Mouse (Mus musculus) intestine, embryonic 16.5 days (tissue): ENCODE data around the gene Slc16a12. TPM values are rescaled to one million over a fixed set of nuclear protein-coding genes. Genes with fewer than 3 reads are reported as not detected.

Experiments
- ATAC-seq: fragments of 200-750 bp; cut with Nextera tagmentation; 2 replicates; pipeline ENCODE4 v1.8.0; 2017; ENCODE audit warnings: moderate TSS enrichment, moderate library complexity
- H3K27ac ChIP-seq: fragments of 300-500 bp; sonication (generic); 2 replicates; pipeline ENCODE4 v1.5.1; 2014; ENCODE audit warnings: mild to moderate bottlenecking, low read length
- H3K27me3 ChIP-seq: fragments of 300-500 bp; sonication (generic); replicated peaks from 2 replicates; pipeline ENCODE4 v1.6.1; 2014; ENCODE audit warnings: low read length, control low read depth, mixed read lengths; ENCODE audit not compliant: control insufficient read depth, insufficient read depth
- H3K36me3 ChIP-seq: fragments of 300-500 bp; sonication (generic); 2 replicates; pipeline ENCODE4 v1.6.1; 2014; ENCODE audit warnings: low read length, control low read depth; ENCODE audit not compliant: control insufficient read depth, insufficient read depth
- H3K4me1 ChIP-seq: fragments of 300-500 bp; sonication (generic); 2 replicates; pipeline ENCODE4 v1.6.1; 2014; ENCODE audit warnings: low read length, control low read depth, mixed read lengths; ENCODE audit not compliant: control insufficient read depth, insufficient read depth
- H3K4me2 ChIP-seq: fragments of 300-500 bp; sonication (generic); 2 replicates; pipeline ENCODE4 v1.6.1; 2014; ENCODE audit warnings: low read depth, low read length, control low read depth
- H3K4me3 ChIP-seq: fragments of 300-500 bp; sonication (generic); 2 replicates; pipeline ENCODE4 v1.5.1; 2014; ENCODE audit warnings: mild to moderate bottlenecking, low read length
- H3K9ac ChIP-seq: fragments of 300-500 bp; sonication (generic); 2 replicates; pipeline ENCODE4 v1.6.1; 2014; ENCODE audit warnings: low read depth, low read length
- H3K9me3 ChIP-seq: fragments of 300-500 bp; sonication (generic); 2 replicates; pipeline ENCODE4 v1.6.1; 2016; ENCODE audit warnings: low read length, control low read depth; ENCODE audit not compliant: control insufficient read depth
- WGBS: fragments of 180-500 bp; shearing (Covaris S2); extraction: QIAGEN DNeasy Blood & Tissue Kit; methylation state at CpG from one replicate; pipeline ENCODE4 v1.1.7; 2014; 5-methylcytosine and 5-hydroxymethylcytosine counted together
- polyA plus RNA-seq: library from polyadenylated mRNA; unstranded; fragments of >200 nt; fragmentation: Nextera tagmentation; extraction: Ambion mirVana; gene quantifications from 2 replicates; pipeline ENCODE4 v1.2.1, GENCODE M21; 2015

The Slc16a12 gene
- 8.1 and 8.3 TPM in 2 replicates for polyA plus RNA-seq

GRCm38 (mm10) chr19:34746688-34747504 is at the start of gene Slc16a12:
Slc16a12 (minus strand) TSS chr19:34747289.
- under 1% methylated on average over 61 of the region's 61 CpGs for WGBS
- peak; percentile 82 for ATAC-seq
- no peaks in the 10 kb centered on the region for H3K27me3 ChIP-seq
- H3K4me2 ChIP-seq, result peak within 1 kb of the TSS; percentile 92
- H3K9me3 ChIP-seq, result no peaks in the 10 kb centered on the region
- H3K36me3 ChIP-seq, result no peaks in the 10 kb centered on the region
- peak within 1 kb of the TSS; percentile 26; the same call in 1 of the 2 replicates for H3K27ac ChIP-seq
- H3K4me3 ChIP-seq, result peak within 1 kb of the TSS; percentile 62
- peak within 1 kb of the TSS; percentile 76 for H3K9ac ChIP-seq
- H3K4me1 ChIP-seq, result no peaks in the 10 kb centered on the region

GRCm38 (mm10) chr19:34796396-34796795 is 49.3 kb upstream of the Slc16a12 start:
- Histone ChIP-seq H3K27ac (no peak overlapping the region), H3K9ac (no peak overlapping the region), H3K4me1 (no peaks in the 10 kb centered on the region), H3K4me2 (no peak overlapping the region), H3K36me3 (no peaks in the 10 kb centered on the region), H3K27me3 (no peaks in the 10 kb centered on the region), H3K4me3 (no peak overlapping the region), H3K9me3 (no peaks in the 10 kb centered on the region)
- ATAC-seq, result no peak
- WGBS, result 83% methylated on average over 4 of the region's 4 CpGs

- ATAC-seq, result no peak
- no peaks in the 10 kb centered on the region for H3K9me3 ChIP-seq
- H3K4me2 ChIP-seq, result no peak overlapping the region
- no peaks in the 10 kb centered on the region for H3K27me3 ChIP-seq
- no peak overlapping the region for H3K27ac ChIP-seq
- H3K36me3 ChIP-seq, result no peaks in the 10 kb centered on the region
- no peak overlapping the region for H3K9ac ChIP-seq
- H3K4me1 ChIP-seq, result no peaks in the 10 kb centered on the region
- H3K4me3 ChIP-seq, result no peak overlapping the region
- 78% methylated on average over 2 of the region's 2 CpGs for WGBS
These were observed 35.4 kb upstream of the Slc16a12 start for GRCm38 (mm10) chr19:34782491-34782890.

GRCm38 (mm10) chr19:34778993-34779392 is 31.9 kb upstream of the Slc16a12 start:
- no peak overlapping the region for H3K4me2 ChIP-seq
- H3K4me1 ChIP-seq, result no peaks in the 10 kb centered on the region
- no peak for ATAC-seq
- H3K36me3 ChIP-seq, result no peaks in the 10 kb centered on the region
- H3K27me3 ChIP-seq, result no peaks in the 10 kb centered on the region
- no peak overlapping the region for H3K27ac ChIP-seq
- no peak overlapping the region for H3K4me3 ChIP-seq
- no peak overlapping the region for H3K9ac ChIP-seq
- no peaks in the 10 kb centered on the region for H3K9me3 ChIP-seq
- WGBS, result 96% methylated on average over 1 of the region's 1 CpGs

- Histone ChIP-seq H3K9ac (no peak overlapping the region), H3K4me3 (no peak overlapping the region), H3K27ac (no peak overlapping the region), H3K9me3 (no peaks in the 10 kb centered on the region), H3K4me1 (no peaks in the 10 kb centered on the region), H3K4me2 (no peak overlapping the region), H3K27me3 (no peaks in the 10 kb centered on the region), H3K36me3 (no peaks in the 10 kb centered on the region)
- ATAC-seq, result no peak
These were observed 31.0 kb upstream of the Slc16a12 start for GRCm38 (mm10) chr19:34778098-34778497.

- no peaks in the 10 kb centered on the region for H3K27me3 ChIP-seq
- H3K27ac ChIP-seq, result no peak overlapping the region
- no peak overlapping the region for H3K9ac ChIP-seq
- 21% methylated on average over 6 of the region's 6 CpGs for WGBS
- no peak overlapping the region for H3K4me3 ChIP-seq
- no peaks in the 10 kb centered on the region for H3K36me3 ChIP-seq
- H3K4me2 ChIP-seq, result no peak overlapping the region
- ATAC-seq, result peak; percentile 60
- H3K9me3 ChIP-seq, result no peaks in the 10 kb centered on the region
- H3K4me1 ChIP-seq, result no peaks in the 10 kb centered on the region
These were observed 25.7 kb upstream of the Slc16a12 start for GRCm38 (mm10) chr19:34772775-34773174.

GRCm38 (mm10) chr19:34770764-34771163 is 23.7 kb upstream of the Slc16a12 start:
- no peak overlapping the region for H3K4me3 ChIP-seq
- WGBS, result 78% methylated on average over 6 of the region's 6 CpGs

GRCm38 (mm10) chr19:34758754-34759153 is 11.7 kb upstream of the Slc16a12 start:
- ATAC-seq, result peak; percentile 91
- 41% methylated on average over 1 of the region's 1 CpGs for WGBS

More at GRCm38 (mm10) chr19:34770764-34771163, 23.7 kb upstream of the Slc16a12 start:
- Histone ChIP-seq H3K4me2 (no peak overlapping the region), H3K9me3 (no peaks in the 10 kb centered on the region), H3K27me3 (no peaks in the 10 kb centered on the region), H3K9ac (no peak overlapping the region), H3K4me1 (no peaks in the 10 kb centered on the region), H3K27ac (no peak overlapping the region), H3K36me3 (no peaks in the 10 kb centered on the region)
- no peak for ATAC-seq

GRCm38 (mm10) chr19:34756561-34757240 is 9.6 kb upstream of the Slc16a12 start:
- no peaks in the 10 kb centered on the region for H3K27me3 ChIP-seq
- H3K4me3 ChIP-seq, result no peak overlapping the region
- WGBS, result 83% methylated on average over 7 of the region's 7 CpGs
- H3K27ac ChIP-seq, result no peak overlapping the region
- H3K9ac ChIP-seq, result no peak overlapping the region
- ATAC-seq, result no peak
- no peak overlapping the region for H3K4me2 ChIP-seq
- H3K36me3 ChIP-seq, result no peaks in the 10 kb centered on the region
- no peaks in the 10 kb centered on the region for H3K4me1 ChIP-seq
- no peaks in the 10 kb centered on the region for H3K9me3 ChIP-seq

More at GRCm38 (mm10) chr19:34758754-34759153, 11.7 kb upstream of the Slc16a12 start:
- Histone ChIP-seq H3K27me3 (no peaks in the 10 kb centered on the region), H3K4me3 (no peak overlapping the region), H3K9me3 (no peaks in the 10 kb centered on the region), H3K27ac (no peak overlapping the region), H3K4me1 (no peaks in the 10 kb centered on the region), H3K9ac (no peak overlapping the region), H3K36me3 (no peaks in the 10 kb centered on the region), H3K4me2 (no peak overlapping the region)
